Mouse (Mus musculus) C2C12 (cell line): Measurements from ENCODE around the gene Klhl1.

Source experiments
- CEBPB ChIP-seq: IDR thresholded peaks from one replicate; pipeline ENCODE4 v1.6.1; 2011; ENCODE audit warnings: low read depth, mild to moderate bottlenecking, control low read depth, moderate library complexity
- FOSL1 ChIP-seq: IDR thresholded peaks from one replicate; pipeline ENCODE4 v1.8.0; 2011; ENCODE audit warnings: mild to moderate bottlenecking, low read length; ENCODE audit not compliant: poor library complexity, insufficient read depth, severe bottlenecking
- MAX ChIP-seq: IDR thresholded peaks from one replicate; pipeline ENCODE4 v1.6.1; 2011; ENCODE audit warnings: mild to moderate bottlenecking, control low read depth
- USF1 ChIP-seq: IDR thresholded peaks from one replicate; pipeline ENCODE4 v1.6.1; 2011; ENCODE audit warnings: low read depth, mild to moderate bottlenecking, control low read depth, moderate library complexity

GRCm38 (mm10) chr14:96471812-96472211 is 47.1 kb downstream of the Klhl1 start:
- TF ChIP-seq FOSL1 (no peak), MAX (no peak), USF1 (no peak), CEBPB (no peak)
